Mouse (Mus musculus): ENCODE measurements around the gene Gm8994. TPM values are rescaled to one million over a fixed set of nuclear protein-coding genes. Genes with fewer than 3 reads are reported as not detected.
"Not testable (repeated sequence)": the region's sequence is repeated elsewhere in the genome, so short reads cannot be mapped to it uniquely, and the experiment has no call there.

Gm8994 gene
- polyA plus RNA-seq, 1 experiment from 2014 or later, result not detected

DNA sequence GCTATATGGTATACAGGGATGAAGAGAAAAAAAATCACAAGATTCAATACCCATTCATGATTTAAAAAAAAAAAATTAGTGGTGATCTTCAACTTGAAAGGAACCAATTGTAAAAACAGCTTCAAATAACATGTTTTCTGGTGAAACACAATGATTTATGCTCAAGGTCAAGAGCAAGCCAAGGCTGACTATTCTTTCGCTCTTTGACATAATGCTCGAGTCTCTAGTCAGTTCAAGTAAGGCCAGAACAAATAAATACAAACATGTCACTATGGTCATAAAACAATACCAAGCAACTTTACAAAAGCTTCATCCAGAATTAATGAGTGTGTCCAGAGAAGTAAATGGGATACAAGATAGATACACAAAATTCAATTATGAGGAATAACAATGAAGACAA, 31.1 kb upstream of the Gm8994 start:
- Histone ChIP-seq H3K9ac (ENCODE audit: low read length) (no peak overlapping the region), H3K4me1 (ENCODE audit: control insufficient read depth, insufficient read depth, low read length) (no peaks in the 10 kb centered on the region), H3K4me2 (ENCODE audit: low read depth, low read length) (no peak overlapping the region), H3K4me3 (replicated peaks; ENCODE audit: low read length) (no peak overlapping the region), H3K9me3 (replicated peaks; ENCODE audit: control insufficient read depth, low read length) (no peaks in the 10 kb centered on the region), H3K36me3 (ENCODE audit: control insufficient read depth, insufficient read depth, low read length) (no peaks in the 10 kb centered on the region), H3K27me3 (ENCODE audit: control insufficient read depth, insufficient read depth, low read length) (no peaks in the 10 kb centered on the region), H3K27ac (ENCODE audit: low read length) (no peak overlapping the region)
- ATAC-seq (ENCODE audit: insufficient read depth, low FRiP score), result no peak
- WGBS, result 77% methylated on average over 2 of the region's 2 CpGs

DNA sequence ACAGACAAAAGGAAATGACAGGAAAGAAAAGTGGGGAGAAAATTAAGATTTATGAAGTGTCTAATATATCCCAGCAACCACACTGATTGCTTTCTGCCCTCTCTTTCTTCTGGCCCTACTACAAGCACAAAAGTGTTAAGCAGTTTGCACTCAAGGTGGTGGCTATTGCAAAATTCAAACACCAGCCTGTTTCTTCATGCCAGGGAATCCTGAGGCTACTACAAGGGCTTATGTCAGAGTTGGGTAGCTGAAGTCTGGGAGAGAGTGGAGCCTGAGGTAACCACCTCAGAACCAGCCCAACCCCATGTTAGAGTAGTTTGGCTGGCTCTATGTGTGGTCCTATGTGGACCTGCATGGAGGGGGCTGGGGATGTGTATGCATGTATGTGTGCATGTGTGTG, 23.8 kb upstream of the Gm8994 start:
- H3K4me1 ChIP-seq (ENCODE audit: control insufficient read depth, insufficient read depth, low read length), result no peaks in the 10 kb centered on the region
- H3K4me2 ChIP-seq (ENCODE audit: low read depth, low read length), result no peak overlapping the region
- H3K36me3 ChIP-seq (ENCODE audit: control insufficient read depth, insufficient read depth, low read length), result no peaks in the 10 kb centered on the region
- ATAC-seq (ENCODE audit: insufficient read depth, low FRiP score), result no peak
- H3K4me3 ChIP-seq (replicated peaks; ENCODE audit: low read length), result no peak overlapping the region
- H3K9me3 ChIP-seq (replicated peaks; ENCODE audit: control insufficient read depth, low read length), result no peaks in the 10 kb centered on the region
- H3K9ac ChIP-seq (ENCODE audit: low read length), result no peak overlapping the region
- H3K27me3 ChIP-seq (ENCODE audit: control insufficient read depth, insufficient read depth, low read length), result no peaks in the 10 kb centered on the region
- H3K27ac ChIP-seq (ENCODE audit: low read length), result no peak overlapping the region

DNA sequence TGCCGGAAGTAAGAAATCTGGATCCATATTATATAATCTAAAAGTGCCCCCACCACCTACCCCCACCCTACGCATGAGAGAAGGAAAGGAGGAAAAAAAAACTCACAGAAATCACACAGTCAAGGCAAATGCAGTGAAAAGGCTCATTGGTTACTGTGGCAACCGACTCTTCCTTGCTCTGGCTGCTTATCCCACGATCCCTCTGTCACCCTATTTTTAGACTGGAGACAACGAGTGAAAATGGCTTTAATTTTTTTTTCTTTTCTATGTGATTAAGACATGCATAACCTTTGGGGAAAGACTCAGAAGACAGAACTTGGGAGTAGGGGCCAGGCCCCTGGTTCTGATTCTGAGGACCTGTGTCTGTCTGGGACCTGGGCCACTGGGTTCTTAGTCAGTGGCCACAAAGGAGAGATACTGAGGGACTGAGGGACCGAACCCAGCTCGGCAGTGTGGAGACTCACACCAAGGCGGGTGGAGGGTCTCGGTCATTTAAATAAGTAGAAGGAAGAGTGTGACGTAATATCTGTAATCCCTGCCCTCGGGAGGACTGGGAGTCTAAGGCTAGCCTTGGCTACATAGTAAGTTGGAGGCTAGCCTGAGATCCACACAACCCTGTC, 22.9 kb upstream of the Gm8994 start:
- Histone ChIP-seq H3K9ac (ENCODE audit: low read length) (no peak overlapping the region), H3K4me2 (ENCODE audit: low read depth, low read length) (no peak overlapping the region), H3K27ac (ENCODE audit: low read length) (no peak overlapping the region), H3K4me3 (replicated peaks; ENCODE audit: low read length) (no peak overlapping the region), H3K27me3 (ENCODE audit: control insufficient read depth, insufficient read depth, low read length) (no peaks in the 10 kb centered on the region), H3K36me3 (ENCODE audit: control insufficient read depth, insufficient read depth, low read length) (no peaks in the 10 kb centered on the region), H3K9me3 (replicated peaks; ENCODE audit: control insufficient read depth, low read length) (no peaks in the 10 kb centered on the region), H3K4me1 (ENCODE audit: control insufficient read depth, insufficient read depth, low read length) (no peaks in the 10 kb centered on the region)
- ATAC-seq (ENCODE audit: insufficient read depth, low FRiP score), result no peak
- WGBS, result 80% methylated on average over 11 of the region's 11 CpGs

DNA sequence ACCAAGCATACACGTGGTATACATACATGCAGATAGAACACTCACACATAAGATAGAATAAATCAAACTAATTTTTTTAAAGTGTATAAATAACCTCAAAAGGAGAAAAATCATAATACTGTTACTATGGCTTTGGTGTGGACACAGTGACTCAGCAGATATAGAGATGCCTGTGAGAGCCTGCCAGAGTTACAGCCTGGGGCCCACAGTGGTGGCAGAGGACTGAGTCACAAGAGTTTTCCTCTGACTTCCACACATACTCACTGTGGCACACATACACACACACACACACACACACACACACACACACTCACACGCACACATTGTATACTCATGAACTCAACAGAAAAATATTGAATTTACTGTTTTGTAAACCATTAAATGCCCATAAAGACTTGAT, 17.9 kb upstream of the Gm8994 start:
- no peaks in the 10 kb centered on the region for H3K9me3 ChIP-seq (replicated peaks; ENCODE audit: control insufficient read depth, low read length)
- no peak overlapping the region for H3K9ac ChIP-seq (ENCODE audit: low read length)
- no peaks in the 10 kb centered on the region for H3K36me3 ChIP-seq (ENCODE audit: control insufficient read depth, insufficient read depth, low read length)
- H3K27ac ChIP-seq (ENCODE audit: low read length), result no peak overlapping the region
- H3K4me1 ChIP-seq (ENCODE audit: control insufficient read depth, insufficient read depth, low read length), result no peaks in the 10 kb centered on the region
- no peak overlapping the region for H3K4me2 ChIP-seq (ENCODE audit: low read depth, low read length)
- ATAC-seq (ENCODE audit: insufficient read depth, low FRiP score), result peak; percentile 69; the same call in 1 of the 2 replicates
- 82% methylated on average over 2 of the region's 2 CpGs for WGBS
- H3K4me3 ChIP-seq (replicated peaks; ENCODE audit: low read length), result no peak overlapping the region
- H3K27me3 ChIP-seq (ENCODE audit: control insufficient read depth, insufficient read depth, low read length), result no peaks in the 10 kb centered on the region

DNA sequence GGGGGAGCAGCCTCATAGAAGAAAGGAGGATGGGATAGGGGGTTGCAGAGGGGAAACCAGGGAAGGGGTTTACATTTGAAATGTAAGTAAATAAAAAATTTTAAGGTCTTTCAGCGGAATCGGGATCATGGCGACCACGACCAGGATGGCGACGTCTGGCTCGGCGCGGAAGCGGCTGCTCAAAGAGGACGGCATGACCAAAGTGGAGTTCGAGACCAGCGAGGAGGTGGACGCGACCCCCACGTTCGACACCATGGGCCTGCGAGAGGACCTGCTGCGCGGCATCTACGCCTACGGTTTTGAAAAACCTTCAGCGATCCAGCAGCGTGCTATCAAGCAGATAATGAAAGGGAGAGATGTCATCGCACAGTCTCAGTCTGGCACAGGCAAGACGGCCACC, 1.1 kb downstream of the Gm8994 start:
- not testable (repeated sequence) for H3K27me3 ChIP-seq (ENCODE audit: control insufficient read depth, insufficient read depth, low read length); H3K27ac ChIP-seq (ENCODE audit: low read length); H3K36me3 ChIP-seq (ENCODE audit: control insufficient read depth, insufficient read depth, low read length); H3K4me1 ChIP-seq (ENCODE audit: control insufficient read depth, insufficient read depth, low read length); H3K9me3 ChIP-seq (replicated peaks; ENCODE audit: control insufficient read depth, low read length); H3K9ac ChIP-seq (ENCODE audit: low read length); H3K4me2 ChIP-seq (ENCODE audit: low read depth, low read length); ATAC-seq (ENCODE audit: insufficient read depth, low FRiP score); H3K4me3 ChIP-seq (replicated peaks; ENCODE audit: low read length)
- WGBS, result 97% methylated on average over 26 of the region's 26 CpGs

DNA sequence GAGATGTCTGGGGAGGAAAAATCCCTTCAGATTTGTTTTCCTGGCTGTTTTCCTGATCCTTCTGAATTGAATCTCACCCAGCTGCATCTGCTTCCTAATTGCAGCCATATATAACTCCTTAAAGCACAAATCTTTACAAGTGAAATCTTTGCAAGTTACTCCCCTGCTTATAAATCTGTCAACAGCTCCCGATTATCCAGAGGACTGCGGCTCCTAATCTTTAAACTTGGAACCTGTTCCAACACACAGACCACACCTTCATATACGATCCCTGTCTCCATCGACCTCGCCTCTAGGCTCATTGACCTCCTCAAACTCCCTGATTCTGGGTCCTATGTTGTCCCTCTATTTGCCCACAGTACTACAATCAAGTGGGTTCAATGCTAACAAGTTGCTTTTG, 13.3 kb downstream of the Gm8994 start:
- H3K9me3 ChIP-seq (replicated peaks; ENCODE audit: control insufficient read depth, low read length), result no peaks in the 10 kb centered on the region
- no peaks in the 10 kb centered on the region for H3K4me1 ChIP-seq (ENCODE audit: control insufficient read depth, insufficient read depth, low read length)
- WGBS, result 53% methylated on average over 5 of the region's 5 CpGs
- H3K36me3 ChIP-seq (ENCODE audit: control insufficient read depth, insufficient read depth, low read length), result no peaks in the 10 kb centered on the region
- H3K9ac ChIP-seq (ENCODE audit: low read length), result no peak overlapping the region
- H3K4me2 ChIP-seq (ENCODE audit: low read depth, low read length), result no peak overlapping the region
- no peak overlapping the region for H3K4me3 ChIP-seq (replicated peaks; ENCODE audit: low read length)
- no peaks in the 10 kb centered on the region for H3K27me3 ChIP-seq (ENCODE audit: control insufficient read depth, insufficient read depth, low read length)
- H3K27ac ChIP-seq (ENCODE audit: low read length), result no peak overlapping the region
- ATAC-seq (ENCODE audit: insufficient read depth, low FRiP score), result no peak

DNA sequence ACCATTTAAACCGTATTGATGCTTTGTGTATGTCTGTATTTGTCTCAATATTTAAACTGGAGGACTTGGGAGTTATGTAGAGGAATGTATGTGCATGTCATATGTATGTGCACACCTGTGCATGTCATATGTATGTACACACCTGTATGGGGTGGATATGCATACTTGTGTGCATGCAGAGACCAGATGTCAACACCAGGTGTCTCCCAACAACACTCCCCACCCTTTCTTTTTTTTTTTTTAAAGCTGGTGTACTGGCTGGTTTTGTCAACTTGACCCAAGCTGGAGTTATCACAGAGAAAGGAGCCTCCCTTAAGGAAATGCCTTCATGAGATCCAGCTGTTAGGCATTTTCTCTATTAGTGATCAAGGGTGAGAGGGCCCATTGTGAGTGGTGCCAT, 13.8 kb downstream of the Gm8994 start:
- Histone ChIP-seq H3K9ac (ENCODE audit: low read length) (no peak overlapping the region), H3K36me3 (ENCODE audit: control insufficient read depth, insufficient read depth, low read length) (no peaks in the 10 kb centered on the region), H3K4me1 (ENCODE audit: control insufficient read depth, insufficient read depth, low read length) (no peaks in the 10 kb centered on the region), H3K4me3 (replicated peaks; ENCODE audit: low read length) (no peak overlapping the region), H3K27ac (ENCODE audit: low read length) (no peak overlapping the region), H3K4me2 (ENCODE audit: low read depth, low read length) (no peak overlapping the region), H3K27me3 (ENCODE audit: control insufficient read depth, insufficient read depth, low read length) (no peaks in the 10 kb centered on the region), H3K9me3 (replicated peaks; ENCODE audit: control insufficient read depth, low read length) (no peaks in the 10 kb centered on the region)
- no peak for ATAC-seq (ENCODE audit: insufficient read depth, low FRiP score)
- 80% methylated on average over 1 of the region's 1 CpGs for WGBS

DNA sequence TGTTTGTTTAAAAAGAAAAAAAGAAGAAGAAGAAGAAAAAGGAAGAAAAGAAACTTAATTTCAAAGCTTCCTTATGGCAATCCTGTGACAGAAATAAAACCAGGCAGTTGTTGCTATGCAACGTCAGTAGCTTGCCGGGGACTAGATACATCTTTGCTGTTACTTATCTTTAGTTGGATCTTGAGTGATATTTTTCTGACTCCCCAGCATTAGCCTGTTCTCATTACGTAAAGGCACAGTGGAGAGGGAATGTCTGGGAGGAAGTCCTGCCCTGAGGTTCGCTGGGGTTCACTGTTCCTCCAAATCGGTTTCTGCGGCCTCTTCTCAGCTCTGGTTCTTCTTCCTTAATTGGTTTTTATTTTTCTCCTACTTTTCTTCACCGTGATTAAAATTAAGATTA, 16.5 kb downstream of the Gm8994 start:
- H3K9me3 ChIP-seq (replicated peaks; ENCODE audit: control insufficient read depth, low read length), result no peaks in the 10 kb centered on the region
- WGBS, result 78% methylated on average over 7 of the region's 7 CpGs
- ATAC-seq (ENCODE audit: insufficient read depth, low FRiP score), result no peak
- H3K9ac ChIP-seq (ENCODE audit: low read length), result no peak overlapping the region
- H3K27me3 ChIP-seq (ENCODE audit: control insufficient read depth, insufficient read depth, low read length), result no peaks in the 10 kb centered on the region
- no peak overlapping the region for H3K4me3 ChIP-seq (replicated peaks; ENCODE audit: low read length)
- H3K4me2 ChIP-seq (ENCODE audit: low read depth, low read length), result no peak overlapping the region
- no peaks in the 10 kb centered on the region for H3K36me3 ChIP-seq (ENCODE audit: control insufficient read depth, insufficient read depth, low read length)
- no peak overlapping the region for H3K27ac ChIP-seq (ENCODE audit: low read length)
- H3K4me1 ChIP-seq (ENCODE audit: control insufficient read depth, insufficient read depth, low read length), result no peaks in the 10 kb centered on the region

DNA sequence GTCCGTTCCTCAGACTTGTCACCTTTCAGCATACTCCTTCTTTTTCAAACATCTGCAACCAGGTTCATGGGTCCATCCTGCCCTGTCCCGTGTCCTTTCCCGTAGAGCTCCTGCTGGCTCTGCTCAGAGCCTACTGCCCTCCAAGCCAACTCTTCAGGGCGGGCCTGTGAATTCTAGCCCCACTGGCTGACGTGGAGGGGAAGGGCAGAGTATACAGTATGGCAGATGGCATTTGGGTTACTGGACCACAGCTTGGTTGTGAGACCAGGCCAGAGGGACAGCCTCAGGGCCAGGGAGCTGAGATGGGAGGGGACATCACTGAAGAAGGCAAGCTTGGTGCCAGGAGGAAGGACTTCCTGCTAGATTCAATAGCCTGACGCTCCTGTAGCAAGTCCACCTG, 17.7 kb downstream of the Gm8994 start:
- 90% methylated on average over 6 of the region's 6 CpGs for WGBS
- Histone ChIP-seq H3K27me3 (ENCODE audit: control insufficient read depth, insufficient read depth, low read length) (no peaks in the 10 kb centered on the region), H3K9ac (ENCODE audit: low read length) (no peak overlapping the region), H3K4me2 (ENCODE audit: low read depth, low read length) (no peak overlapping the region), H3K27ac (ENCODE audit: low read length) (no peak overlapping the region), H3K4me3 (replicated peaks; ENCODE audit: low read length) (no peak overlapping the region), H3K36me3 (ENCODE audit: control insufficient read depth, insufficient read depth, low read length) (no peaks in the 10 kb centered on the region), H3K4me1 (ENCODE audit: control insufficient read depth, insufficient read depth, low read length) (no peaks in the 10 kb centered on the region), H3K9me3 (replicated peaks; ENCODE audit: control insufficient read depth, low read length) (no peaks in the 10 kb centered on the region)
- ATAC-seq (ENCODE audit: insufficient read depth, low FRiP score), result no peak

DNA sequence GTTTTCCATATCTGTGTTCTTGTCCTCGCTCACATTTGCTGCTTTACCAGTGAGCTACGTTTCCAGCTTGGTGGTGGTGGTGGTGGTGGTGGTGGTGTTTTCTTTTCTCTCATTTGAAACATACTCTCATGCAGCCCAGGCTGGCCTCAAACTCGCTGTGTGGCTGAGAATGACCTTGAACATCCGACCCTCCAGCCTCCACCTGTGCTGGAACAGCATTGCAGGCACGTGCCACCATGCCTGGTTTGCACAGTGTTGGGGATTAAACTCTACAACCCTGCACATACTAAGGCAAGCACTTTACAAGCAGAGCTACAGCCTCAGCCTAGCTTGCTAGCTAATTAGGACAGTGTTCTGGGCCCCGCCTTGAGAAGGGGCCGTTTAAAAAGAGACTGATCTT, 18.3 kb downstream of the Gm8994 start:
- 76% methylated on average over 7 of the region's 7 CpGs for WGBS
- no peaks in the 10 kb centered on the region for H3K27me3 ChIP-seq (ENCODE audit: control insufficient read depth, insufficient read depth, low read length)
- H3K27ac ChIP-seq (ENCODE audit: low read length), result no peak overlapping the region
- no peak overlapping the region for H3K9ac ChIP-seq (ENCODE audit: low read length)
- H3K4me2 ChIP-seq (ENCODE audit: low read depth, low read length), result no peak overlapping the region
- H3K4me3 ChIP-seq (replicated peaks; ENCODE audit: low read length), result no peak overlapping the region
- no peak for ATAC-seq (ENCODE audit: insufficient read depth, low FRiP score)
- no peaks in the 10 kb centered on the region for H3K36me3 ChIP-seq (ENCODE audit: control insufficient read depth, insufficient read depth, low read length)
- no peaks in the 10 kb centered on the region for H3K4me1 ChIP-seq (ENCODE audit: control insufficient read depth, insufficient read depth, low read length)
- H3K9me3 ChIP-seq (replicated peaks; ENCODE audit: control insufficient read depth, low read length), result no peaks in the 10 kb centered on the region

All from stomach, embryonic 16.5 days (tissue).